Mouse (Mus musculus): ENCODE measurements at regions not wholly inside any gene's neighbourhood (a gene's known extent, or its start where the extent isn't known, plus 50 kb on each side); places are given as distances from the start of the nearest gene placed in this dataset.

GRCm38 (mm10) chr4:12489358-12489757, 317.5 kb upstream of the Fam92a start:
- no peak for TF ChIP-seq CTCF (IDR thresholded peaks at IDR 0.05; ENCODE audit: control insufficient read depth, insufficient read depth, insufficient read length)
- no peak for TF ChIP-seq MAX (IDR thresholded peaks at IDR 0.05)
- no peak for TF ChIP-seq CEBPB (IDR thresholded peaks at IDR 0.05; ENCODE audit: low read depth)
- no peak for TF ChIP-seq MYOG (IDR thresholded peaks at IDR 0.05; ENCODE audit: control insufficient read depth, extremely low read depth, insufficient read length)
